Comparison of ENCODE assay signal across 19 mouse cellular contexts in the genomic region with DNA sequence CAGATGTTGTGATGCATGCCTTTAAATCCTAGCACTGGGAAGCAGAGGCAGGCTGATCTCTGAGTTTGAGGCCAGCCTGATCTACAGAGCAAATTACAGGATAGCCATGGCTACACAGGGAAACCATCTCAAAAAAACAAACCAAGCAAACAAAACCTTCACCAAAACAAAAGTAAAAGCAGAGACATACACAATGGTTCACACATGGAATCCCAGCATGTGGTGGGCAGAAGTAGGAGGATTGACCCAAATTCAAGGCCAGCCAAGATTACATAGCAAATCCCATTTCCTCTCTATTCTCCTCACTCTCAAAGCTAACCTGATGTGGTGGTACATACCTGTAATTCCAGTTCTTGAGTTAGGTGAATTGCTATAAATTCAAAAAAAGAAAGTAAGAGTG. TPM values are rescaled to one million over a fixed set of nuclear protein-coding genes. Genes with fewer than 3 reads are reported as not detected.
DNase-seq lines count a peak whose midpoint lies in the region; TF ChIP-seq lines count a peak whose summit lies in the region.
"Had no signal": no experiment of that assay in that cellular context is flagged by ENCODE, and none has a peak within 500 bp of the region (broad histone marks: within the 10 kb centered on the region; RNA-seq: fewer than 3 reads in every experiment).

No protein-coding gene starts in this region.

- H3K27me3 ChIP-seq in cerebellum, adult 2 months (ENCODE audit: control insufficient read depth, insufficient read depth, low read length), result no peaks in the 10 kb centered on the region
- H3K27me3 ChIP-seq: forebrain, embryonic 13.5 days; heart, embryonic 15.5 days; intestine, embryonic 15.5 days had no signal

- peak overlapping the region; percentile 71 for H3K27ac ChIP-seq in cerebellum, adult 2 months (ENCODE audit: insufficient read depth, low read length)
- H3K27ac ChIP-seq: embryonic facial prominence, embryonic 10.5 days; forebrain, embryonic 13.5 days; heart, adult 2 months; heart, embryonic 15.5 days; hindbrain, embryonic 10.5 days; hindbrain, embryonic 14.5 days; intestine, embryonic 15.5 days had no signal

- TF ChIP-seq CTCF in cerebellum, adult 2 months (IDR thresholded peaks at IDR 0.05; ENCODE audit: borderline replicate concordance, insufficient read depth, low read depth, low read length), result no peak

- no peak overlapping the region for H3K4me3 ChIP-seq in cerebellum, adult 2 months (replicated peaks; ENCODE audit: insufficient read depth, low read depth, low read length)
- H3K4me3 ChIP-seq: embryonic facial prominence, embryonic 10.5 days; forebrain, embryonic 13.5 days; heart, adult 2 months; heart, embryonic 15.5 days; hindbrain, embryonic 10.5 days; intestine, embryonic 15.5 days had no signal

- DNase-seq in cerebellum, adult 2 months, result peak in 1 of 2 experiments; percentile 80
- DNase-seq in cerebellum, postnatal 10 days, result no peak
- peak; percentile 1 for DNase-seq in retina, postnatal 1 day
- no peak for DNase-seq in retina, embryonic 14.5 days (ENCODE audit: low spot score)
- DNase-seq in cerebellum, adult 9-10 months, result peak; percentile 78
- DNase-seq in embryo, embryonic 11 days, result no peak
- DNase-seq in testis, postnatal 10 days (ENCODE audit: low spot score), result no peak
- DNase-seq: adrenal gland, postnatal 10 days; forebrain, postnatal 0 days; gastrocnemius, postnatal 14 days; heart, adult 2 months; heart, postnatal 14 days; kidney, adult 18-20 months had no signal

- peaks cover 35% of the 10 kb centered on the region for H3K4me1 ChIP-seq in cerebellum, adult 2 months (ENCODE audit: control insufficient read depth, insufficient read depth, low read length)
- H3K4me1 ChIP-seq: embryonic facial prominence, embryonic 10.5 days; hindbrain, embryonic 10.5 days; intestine, embryonic 15.5 days had no signal

- no peak for TF ChIP-seq POLR2A in cerebellum, adult 2 months (IDR thresholded peaks at IDR 0.05; ENCODE audit: borderline replicate concordance, insufficient read depth, low read length)

RNA-seq across cellular contexts. Expression of a gene that starts 33.9 kb away (rescaled TPM):
- 91.1 and 95.2 TPM in 2 replicates for polyA plus RNA-seq in cerebellum, adult 2 months (2012; rRNA removed)

Comparison
In these comparisons a context has a peak if more than half of its experiments do, and no peak if none do; other contexts are left out.
1. DNase-seq: peak in retina, postnatal 1 day (single experiment) and cerebellum, adult 9-10 months (single experiment); none in cerebellum, postnatal 10 days (0 of 2), retina, embryonic 14.5 days (single experiment), embryo, embryonic 11 days (single experiment) and testis, postnatal 10 days (single experiment).